Mouse (Mus musculus) lung, postnatal 36 days (tissue): ENCODE results near the gene Cd209e.
"Not testable (repeated sequence)": the region's sequence is repeated elsewhere in the genome, so short reads cannot be mapped to it uniquely, and the experiment has no call there.

Source experiments
- DNase-seq: peaks from one replicate; pipeline ENCODE4 v3.0.0; 2022; ENCODE audit warnings: mixed read lengths

The Cd209e gene

GRCm38 (mm10) chr8:3854209-3854608, at the start of gene Cd209e:
Cd209e (minus strand) TSS chr8:3854309.
- DNase-seq: no peak

DNA sequence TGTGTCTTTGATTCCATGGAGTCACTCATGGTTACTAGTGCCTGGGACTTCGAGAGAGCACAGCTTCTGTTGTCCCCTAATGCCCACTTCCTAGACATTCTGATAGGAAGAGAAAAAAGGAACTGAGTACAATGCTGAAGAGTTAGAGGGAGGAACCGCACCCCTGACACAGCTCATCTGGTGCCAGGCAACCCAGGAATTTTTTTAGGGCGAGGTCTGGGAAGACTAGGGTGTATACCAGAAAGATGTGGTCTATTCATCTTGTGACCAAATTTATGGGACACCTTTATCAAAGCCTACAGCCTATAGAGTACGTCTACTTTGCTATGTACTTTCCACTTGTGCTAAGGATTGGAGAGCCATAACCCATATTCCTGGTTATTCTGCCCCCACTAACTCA, 24.3 kb upstream of the Cd209e start, which contains the start of gene Cd209d:
Cd209d (minus strand) TSS at position 101 of the 400 bp plus-strand sequence.
- no peak for DNase-seq

DNA sequence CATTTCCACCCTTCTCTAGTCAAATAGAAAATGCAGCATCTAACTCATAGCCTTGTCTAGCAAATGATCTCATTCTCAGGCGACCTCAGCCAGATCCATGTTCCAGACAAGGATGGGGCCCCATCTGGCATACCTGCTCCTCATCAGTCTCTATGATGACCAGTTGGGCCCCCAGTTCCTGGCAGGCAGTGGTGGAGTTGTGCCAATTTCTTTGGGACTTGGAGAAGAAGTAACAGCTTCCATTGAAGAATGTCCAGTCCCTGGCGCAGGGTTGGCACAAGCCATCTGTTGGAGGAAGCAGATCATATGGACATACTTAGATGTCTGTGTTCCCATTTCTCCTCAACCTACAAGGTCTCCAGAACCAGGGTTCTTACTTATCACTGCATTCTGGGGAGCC, 22.0 kb upstream of the Cd209e start:
- DNase-seq: no peak

GRCm38 (mm10) chr8:3862736-3863135, 8.6 kb upstream of the Cd209e start:
- DNase-seq: not testable (repeated sequence)

- peak; percentile 34 for DNase-seq
Measured at GRCm38 (mm10) chr8:3803091-3803490, 51.0 kb downstream of the Cd209e start.
